Mouse (Mus musculus): ENCODE measurements around the gene Tbc1d20.

GRCm38 (mm10) chr2:152330858-152331423, 37.3 kb downstream of the Tbc1d20 start:
- TF ChIP-seq POLR2A (IDR thresholded peaks at IDR 0.05; ENCODE audit: low read depth, low read length) (no peak), CTCF (IDR thresholded peaks at IDR 0.05; ENCODE audit: extremely low read depth, insufficient read length, insufficient replicate concordance, low read depth, low read length) (no peak)
